Mouse (Mus musculus): ENCODE measurements around the gene Tyw1.

DNA sequence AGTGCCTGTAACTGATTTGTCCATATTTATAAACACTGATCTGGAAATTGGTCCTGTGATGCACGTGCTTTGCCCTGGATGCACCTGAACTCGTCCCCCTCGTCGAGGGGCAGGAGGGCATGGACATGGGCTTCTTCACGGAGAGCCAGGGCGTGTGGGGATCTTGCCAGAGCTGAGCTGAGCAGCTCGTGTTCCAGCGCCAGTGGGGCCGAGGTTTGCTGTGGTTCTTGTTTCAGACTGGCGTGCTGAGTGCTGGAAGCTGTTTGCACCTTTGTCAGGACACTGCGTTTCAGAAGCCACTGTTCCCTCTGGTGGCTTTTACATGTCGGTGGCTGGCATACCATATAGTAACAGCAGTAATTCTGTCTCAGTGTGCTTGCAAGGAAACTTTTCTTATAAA, 14.0 kb upstream of the Tyw1 start:
- TF ChIP-seq CTCF (IDR thresholded peaks at IDR 0.05; ENCODE audit: extremely low read depth, insufficient read depth, low read length), result no peak
- no peak for TF ChIP-seq POLR2A (IDR thresholded peaks at IDR 0.05; ENCODE audit: extremely low read depth, insufficient read depth, low read length)

Measured in cortical plate, adult 2 months (tissue).